In genomic region chr5:149353039-149353655, GRCm38 (mm10) we compare ENCODE assay signal across 8 mouse cellular contexts. TPM values are rescaled to one million over a fixed set of nuclear protein-coding genes. Genes with fewer than 3 reads are reported as not detected.
DNase-seq lines count a peak whose midpoint lies in the region; ATAC-seq lines count a peak whose summit lies in the region.

No protein-coding gene starts in this region.

- peak; percentile 88 for ATAC-seq in hindbrain, embryonic 12.5 days (ENCODE audit: low FRiP score)

- DNase-seq in thymus, postnatal 14 days: peak; percentile 35
- DNase-seq in thymus, postnatal 0 days (ENCODE audit: low spot score): no peak
- peak; percentile 77 for DNase-seq in cerebellum, adult 9-10 months
- peak; percentile 93 for DNase-seq in forelimb bud, embryonic 11.5 days (ENCODE audit: low read depth, low spot score)
- peak; percentile 35 for DNase-seq in lung, postnatal 25 days (ENCODE audit: low spot score)
- DNase-seq in urinary bladder, postnatal 4 days (ENCODE audit: low spot score in 2 of 2): peak; percentile 39 to 69
- DNase-seq in thymus, postnatal 25 days: no peak

- H3K9me3 ChIP-seq in hindbrain, embryonic 12.5 days (replicated peaks): 0 out of 2 replicates have a peak, but pooled peaks cover 3% of the 10 kb centered on the region

- WGBS in hindbrain, embryonic 12.5 days: 9% methylated on average over 14 of the region's 14 CpGs

- no peaks in the 10 kb centered on the region for H3K36me3 ChIP-seq in hindbrain, embryonic 12.5 days

- H3K4me3 ChIP-seq in hindbrain, embryonic 12.5 days: no peak overlapping the region

- no peak overlapping the region for H3K9ac ChIP-seq in hindbrain, embryonic 12.5 days

- H3K27ac ChIP-seq in hindbrain, embryonic 12.5 days: peak overlapping the region; percentile 85

- peaks cover 26% of the 10 kb centered on the region for H3K4me1 ChIP-seq in hindbrain, embryonic 12.5 days

- H3K4me2 ChIP-seq in hindbrain, embryonic 12.5 days (replicated peaks): no peak overlapping the region

- H3K27me3 ChIP-seq in hindbrain, embryonic 12.5 days: no peaks in the 10 kb centered on the region

RNA-seq across cellular contexts. Expression of gene Medag, which starts 58.4 kb away (rescaled TPM):
- 1.3 and 2.0 TPM in 2 replicates for polyA plus RNA-seq in thymus, postnatal 0 days (2015; fragmentation: Nextera tagmentation; extraction: Ambion mirVana)
- polyA plus RNA-seq in hindbrain, embryonic 12.5 days (2016; fragmentation: Nextera tagmentation; extraction: Ambion mirVana): 1.0 and 1.1 TPM in 2 replicates

Comparison
In these comparisons a context has a peak if more than half of its experiments do, and no peak if none do; other contexts are left out.
1. DNase-seq: peak in thymus, postnatal 14 days (single experiment), cerebellum, adult 9-10 months (single experiment), forelimb bud, embryonic 11.5 days (single experiment), lung, postnatal 25 days (single experiment) and urinary bladder, postnatal 4 days (2 of 2); none in thymus, postnatal 0 days (single experiment) and thymus, postnatal 25 days (single experiment).